Mouse (Mus musculus): ENCODE measurements around the gene Sh3bp1.

DNA sequence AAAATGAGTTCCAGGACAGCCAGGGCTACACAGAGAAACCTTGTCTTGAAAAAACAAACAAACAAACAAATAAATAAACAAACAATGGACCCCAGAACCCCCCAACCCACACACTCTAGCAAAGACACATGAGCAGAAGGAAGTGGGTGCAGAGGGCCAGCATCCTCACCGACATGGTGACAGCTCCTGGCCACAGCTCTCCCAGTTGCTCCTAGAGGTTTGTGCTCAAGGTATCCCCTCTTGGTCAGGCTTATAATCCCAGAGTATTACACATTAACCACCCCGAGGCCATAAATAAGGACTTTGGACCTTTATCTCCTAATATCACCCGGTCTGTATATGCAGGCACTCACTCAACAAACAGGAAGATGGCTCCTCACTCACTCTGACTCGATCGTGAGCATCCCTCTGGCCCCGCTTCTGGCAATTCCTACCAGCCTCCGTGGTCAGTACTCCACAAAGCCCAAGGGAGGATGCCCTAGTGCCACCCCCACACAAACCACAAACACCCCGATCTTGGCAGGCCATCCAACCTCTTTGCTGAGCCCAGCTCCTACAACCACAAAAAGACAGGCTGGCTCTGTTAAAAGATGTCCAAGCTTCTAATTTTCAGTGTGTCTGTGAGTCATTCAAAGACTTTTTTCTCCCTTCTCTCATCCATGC lies 44.1 kb upstream of the Sh3bp1 start, which contains the start of gene Lgals2:
- TF ChIP-seq ZC3H11A (IDR thresholded peaks at IDR 0.05; ENCODE audit: borderline replicate concordance, low read depth, low read length) = no peak
- TF ChIP-seq ZNF384 (IDR thresholded peaks at IDR 0.05; ENCODE audit: low read depth, low read length) = no peak
- no peak for TF ChIP-seq MAFK (IDR thresholded peaks at IDR 0.05; ENCODE audit: insufficient read depth, low read depth, low read length)
- no peak for TF ChIP-seq HCFC1 (IDR thresholded peaks at IDR 0.05; ENCODE audit: borderline replicate concordance, insufficient read depth, low read length)

All from ES-E14 (cell line).